Mouse (Mus musculus) midbrain, embryonic 16.5 days (tissue): Measurements from ENCODE around the gene Pdzd2. TPM values are rescaled to one million over a fixed set of nuclear protein-coding genes. Genes with fewer than 3 reads are reported as not detected.

Experiments
- ATAC-seq: fragments of 200-750 bp; cut with Nextera tagmentation; 2 replicates; pipeline ENCODE4 v1.8.0; 2017; ENCODE audit warnings: moderate TSS enrichment
- H3K27ac ChIP-seq: fragments of 300-500 bp; sonication (generic); 2 replicates; pipeline ENCODE4 v1.5.1; 2014; ENCODE audit warnings: mild to moderate bottlenecking, low read length, mixed read lengths
- H3K27me3 ChIP-seq: fragments of 300-500 bp; sonication (generic); 2 replicates; pipeline ENCODE4 v1.6.1; 2014; ENCODE audit warnings: low read depth, low read length, mixed read lengths; ENCODE audit not compliant: control insufficient read depth, insufficient read depth
- H3K36me3 ChIP-seq: fragments of 300-500 bp; sonication (generic); 2 replicates; pipeline ENCODE4 v1.6.1; 2014; ENCODE audit warnings: mild to moderate bottlenecking, low read length, moderate library complexity, mixed read lengths; ENCODE audit not compliant: control insufficient read depth, insufficient read depth
- H3K4me1 ChIP-seq: fragments of 300-500 bp; sonication (generic); 2 replicates; pipeline ENCODE4 v1.6.1; 2014; ENCODE audit warnings: mild to moderate bottlenecking, low read length, mixed read lengths; ENCODE audit not compliant: control insufficient read depth, insufficient read depth
- H3K4me2 ChIP-seq: fragments of 300-500 bp; sonication (generic); 2 replicates; pipeline ENCODE4 v1.6.1; 2014; ENCODE audit warnings: mild to moderate bottlenecking, low read length, mixed read lengths
- H3K4me3 ChIP-seq: fragments of 300-500 bp; sonication (generic); 2 replicates; pipeline ENCODE4 v1.5.1; 2014; ENCODE audit warnings: low read depth, mild to moderate bottlenecking, low read length, moderate library complexity, mixed read lengths
- H3K9ac ChIP-seq: fragments of 300-500 bp; sonication (generic); 2 replicates; pipeline ENCODE4 v1.6.1; 2014; ENCODE audit warnings: low read depth, low read length, mixed read lengths
- H3K9me3 ChIP-seq: fragments of 300-500 bp; sonication (generic); replicated peaks from 2 replicates; pipeline ENCODE4 v1.6.1; 2014; ENCODE audit warnings: mild to moderate bottlenecking, low read length, mixed read lengths; ENCODE audit not compliant: control insufficient read depth, poor library complexity, severe bottlenecking
- WGBS: fragments of 180-500 bp; shearing (Covaris S2); extraction: QIAGEN DNeasy Blood & Tissue Kit; methylation state at CpG from one replicate; pipeline ENCODE4 v1.1.7; 2014; 5-methylcytosine and 5-hydroxymethylcytosine counted together
- polyA plus RNA-seq: library from polyadenylated mRNA; unstranded; fragments of >200 nt; fragmentation: Nextera tagmentation; extraction: Ambion mirVana; gene quantifications from 2 replicates; pipeline ENCODE4 v1.2.1, GENCODE M21; 2015

The Pdzd2 gene
- polyA plus RNA-seq, 1 experiment from 2014 or later: 14.5 TPM

- Histone ChIP-seq H3K27me3 (no peaks in the 10 kb centered on the region), H3K9me3 (no peaks in the 10 kb centered on the region), H3K9ac (no peak overlapping the region), H3K4me3 (no peak overlapping the region), H3K4me1 (no peaks in the 10 kb centered on the region), H3K36me3 (no peaks in the 10 kb centered on the region), H3K27ac (no peak overlapping the region), H3K4me2 (no peak overlapping the region)
- 88% methylated on average over 7 of the region's 7 CpGs for WGBS
- ATAC-seq: no peak
Observed at GRCm38 (mm10) chr15:12689716-12690381, 49.9 kb downstream of the Pdzd2 start.

- peak overlapping the region; percentile 20; the same call in 1 of the 2 replicates for H3K4me2 ChIP-seq
- WGBS: 29% methylated on average over 9 of the region's 9 CpGs
- no peak overlapping the region for H3K4me3 ChIP-seq
- H3K27ac ChIP-seq: no peak overlapping the region
- H3K9ac ChIP-seq: no peak overlapping the region
- peaks cover 6% of the 10 kb centered on the region; the same call in 1 of the 2 replicates for H3K4me1 ChIP-seq
- no peaks in the 10 kb centered on the region for H3K27me3 ChIP-seq
- H3K9me3 ChIP-seq: no peaks in the 10 kb centered on the region
- H3K36me3 ChIP-seq: no peaks in the 10 kb centered on the region
- ATAC-seq: no peak
Observed at GRCm38 (mm10) chr15:12682549-12682948, 57.2 kb downstream of the Pdzd2 start.

GRCm38 (mm10) chr15:12681891-12682290 lies 57.8 kb downstream of the Pdzd2 start:
- Histone ChIP-seq H3K27me3 (no peaks in the 10 kb centered on the region), H3K4me1 (peaks cover 6% of the 10 kb centered on the region; the same call in 1 of the 2 replicates), H3K36me3 (no peaks in the 10 kb centered on the region), H3K9me3 (no peaks in the 10 kb centered on the region), H3K4me3 (no peak overlapping the region), H3K4me2 (no peak overlapping the region), H3K27ac (no peak overlapping the region), H3K9ac (no peak overlapping the region)
- WGBS: 95% methylated on average over 2 of the region's 2 CpGs
- no peak for ATAC-seq

GRCm38 (mm10) chr15:12680750-12681149 lies 59.0 kb downstream of the Pdzd2 start:
- no peak overlapping the region for H3K4me2 ChIP-seq
- no peaks in the 10 kb centered on the region for H3K27me3 ChIP-seq
- ATAC-seq: no peak
- peaks cover 6% of the 10 kb centered on the region; the same call in 1 of the 2 replicates for H3K4me1 ChIP-seq
- no peak overlapping the region for H3K27ac ChIP-seq
- H3K9ac ChIP-seq: no peak overlapping the region
- 75% methylated on average over 7 of the region's 7 CpGs for whole genome bisulfite sequencing
- no peaks in the 10 kb centered on the region for H3K36me3 ChIP-seq
- no peaks in the 10 kb centered on the region for H3K9me3 ChIP-seq
- no peak overlapping the region for H3K4me3 ChIP-seq

- peaks cover 6% of the 10 kb centered on the region; the same call in 1 of the 2 replicates for H3K4me1 ChIP-seq
- 83% methylated on average over 6 of the region's 6 CpGs for WGBS
- ATAC-seq: no peak
- no peak overlapping the region for H3K9ac ChIP-seq
- H3K4me2 ChIP-seq: no peak overlapping the region
- no peak overlapping the region for H3K4me3 ChIP-seq
- H3K27me3 ChIP-seq: no peaks in the 10 kb centered on the region
- H3K27ac ChIP-seq: no peak overlapping the region
- H3K36me3 ChIP-seq: no peaks in the 10 kb centered on the region
- H3K9me3 ChIP-seq: no peaks in the 10 kb centered on the region
Observed at GRCm38 (mm10) chr15:12679996-12680395, 59.7 kb downstream of the Pdzd2 start.

- Histone ChIP-seq H3K4me1 (peaks cover 6% of the 10 kb centered on the region; the same call in 1 of the 2 replicates), H3K9ac (no peak overlapping the region), H3K27me3 (no peaks in the 10 kb centered on the region), H3K9me3 (no peaks in the 10 kb centered on the region), H3K27ac (no peak overlapping the region), H3K4me2 (no peak overlapping the region), H3K4me3 (no peak overlapping the region), H3K36me3 (no peaks in the 10 kb centered on the region)
- no peak for ATAC-seq
- 94% methylated on average over 2 of the region's 2 CpGs for WGBS
Observed at GRCm38 (mm10) chr15:12678540-12679112, 61.1 kb downstream of the Pdzd2 start.

GRCm38 (mm10) chr15:12675366-12675765 lies 64.4 kb downstream of the Pdzd2 start:
- H3K9ac ChIP-seq: no peak overlapping the region
- no peaks in the 10 kb centered on the region for H3K4me1 ChIP-seq
- H3K9me3 ChIP-seq: no peaks in the 10 kb centered on the region
- H3K27me3 ChIP-seq: no peaks in the 10 kb centered on the region
- no peak overlapping the region for H3K27ac ChIP-seq
- H3K4me3 ChIP-seq: no peak overlapping the region
- WGBS: 73% methylated on average over 3 of the region's 3 CpGs
- H3K36me3 ChIP-seq: no peaks in the 10 kb centered on the region
- no peak overlapping the region for H3K4me2 ChIP-seq
- no peak for ATAC-seq

- Histone ChIP-seq H3K9me3 (no peaks in the 10 kb centered on the region), H3K4me2 (no peak overlapping the region), H3K4me1 (no peaks in the 10 kb centered on the region), H3K27me3 (no peaks in the 10 kb centered on the region), H3K36me3 (no peaks in the 10 kb centered on the region), H3K4me3 (no peak overlapping the region), H3K27ac (no peak overlapping the region), H3K9ac (no peak overlapping the region)
- ATAC-seq: no peak
- 88% methylated on average over 5 of the region's 5 CpGs for WGBS
Observed at GRCm38 (mm10) chr15:12674026-12674425, 65.7 kb downstream of the Pdzd2 start.

GRCm38 (mm10) chr15:12667760-12668520 lies 71.8 kb downstream of the Pdzd2 start:
- Histone ChIP-seq H3K4me1 (no peaks in the 10 kb centered on the region), H3K36me3 (no peaks in the 10 kb centered on the region), H3K27me3 (no peaks in the 10 kb centered on the region), H3K27ac (no peak overlapping the region), H3K9ac (no peak overlapping the region), H3K4me3 (no peak overlapping the region), H3K9me3 (no peaks in the 10 kb centered on the region), H3K4me2 (no peak overlapping the region)
- WGBS: 52% methylated on average over 21 of the region's 21 CpGs
- no peak for ATAC-seq
